Mouse (Mus musculus) heart, postnatal 14 days (tissue): Measurements from ENCODE around the gene Tsga13. TPM values are rescaled to one million over a fixed set of nuclear protein-coding genes. Genes with fewer than 3 reads are reported as not detected.

Experiments used
- DNase-seq, 2 experiments: peaks; one replicate each; pipeline ENCODE4 v3.0.0; 2021 to 2022
- intact Hi-C: fragments of 180-260 bp; cut with DNase I; formaldehyde crosslinking; loops from one replicate; pipeline ENCODE4 v1.15.1; 2025
- long read RNA-seq, 2 experiments: library from polyadenylated mRNA; stranded (forward); transcript quantifications; one replicate each; pipeline ENCODE4 v2.0.0; 2021
- total RNA-seq, 2 experiments: library from RNA; stranded (reverse); gene quantifications; 2 replicates each; pipeline ENCODE4 v1.2.3; 2021

Gene Tsga13
- total RNA-seq: not detected
- long read RNA-seq, experiment 1: 0 reads
- long read RNA-seq, experiment 2: 0 reads

DNA sequence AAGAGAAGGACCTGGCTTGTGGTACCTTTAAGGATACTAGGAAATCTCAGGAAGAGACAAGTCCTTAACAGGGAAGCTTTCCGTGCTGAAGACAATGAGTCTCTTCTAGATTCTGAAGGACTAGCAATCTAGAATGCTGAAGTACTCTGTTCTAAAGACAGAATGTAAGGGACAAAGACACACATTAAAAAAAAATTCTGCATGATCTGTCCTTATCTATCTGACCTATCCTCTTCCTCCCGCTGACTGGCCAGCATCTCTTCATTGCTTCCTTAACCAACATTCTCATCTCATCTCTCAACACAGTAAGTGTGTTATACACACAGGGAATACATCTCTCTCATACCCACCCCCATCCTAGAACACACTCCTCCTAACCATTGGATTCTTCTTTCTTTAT is at the start of gene Tsga13:
Gene Tsga13, minus strand, starts transcription at position 101 of the 400 bp plus-strand sequence.
- DNase-seq: no peak
- intact Hi-C loops: no loop called here

DNA sequence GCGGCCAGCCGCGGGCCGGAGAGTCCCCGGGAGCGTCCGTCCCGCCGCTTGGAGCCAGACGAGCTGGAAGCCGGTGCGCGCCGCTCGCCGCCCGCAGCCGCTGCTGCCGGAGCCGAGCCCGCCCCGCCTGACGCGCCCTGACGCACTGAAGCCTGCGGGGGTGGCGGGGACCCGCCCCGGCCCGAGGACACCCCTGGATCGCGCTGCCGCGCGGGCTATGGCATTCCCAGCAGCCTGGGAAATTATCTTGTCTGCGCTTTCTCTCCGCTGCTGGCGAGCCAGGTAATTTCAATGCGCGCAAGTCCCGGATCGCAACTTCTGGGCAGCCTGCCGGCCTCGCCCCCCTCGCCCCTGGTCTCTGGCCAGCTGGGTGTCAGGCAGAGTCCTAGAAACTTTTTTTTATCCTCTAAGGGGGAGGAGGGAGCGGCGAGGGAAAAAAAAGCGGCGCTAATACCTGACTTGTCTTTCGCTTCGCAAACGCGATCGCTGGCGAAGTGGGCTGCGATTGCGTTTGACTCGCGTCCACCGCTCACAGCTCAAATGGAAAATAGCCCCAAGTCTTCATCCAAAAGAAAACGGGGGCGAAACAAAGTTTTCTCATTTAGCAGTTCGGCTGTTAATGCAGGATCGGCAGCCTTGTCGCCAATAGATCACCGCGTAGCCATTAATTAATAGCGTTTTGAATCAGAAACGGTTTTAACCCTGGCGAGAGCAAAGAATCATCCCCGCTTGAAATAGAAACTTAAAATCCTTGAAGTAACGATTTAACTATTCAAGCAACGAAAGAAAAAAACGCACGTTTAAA is 43.6 kb upstream of the Tsga13 start, which contains the start of gene Klf14:
Gene Klf14, minus strand, starts transcription at position 343 of the 805 bp plus-strand sequence.
- intact Hi-C loops: no loop called here

DNA sequence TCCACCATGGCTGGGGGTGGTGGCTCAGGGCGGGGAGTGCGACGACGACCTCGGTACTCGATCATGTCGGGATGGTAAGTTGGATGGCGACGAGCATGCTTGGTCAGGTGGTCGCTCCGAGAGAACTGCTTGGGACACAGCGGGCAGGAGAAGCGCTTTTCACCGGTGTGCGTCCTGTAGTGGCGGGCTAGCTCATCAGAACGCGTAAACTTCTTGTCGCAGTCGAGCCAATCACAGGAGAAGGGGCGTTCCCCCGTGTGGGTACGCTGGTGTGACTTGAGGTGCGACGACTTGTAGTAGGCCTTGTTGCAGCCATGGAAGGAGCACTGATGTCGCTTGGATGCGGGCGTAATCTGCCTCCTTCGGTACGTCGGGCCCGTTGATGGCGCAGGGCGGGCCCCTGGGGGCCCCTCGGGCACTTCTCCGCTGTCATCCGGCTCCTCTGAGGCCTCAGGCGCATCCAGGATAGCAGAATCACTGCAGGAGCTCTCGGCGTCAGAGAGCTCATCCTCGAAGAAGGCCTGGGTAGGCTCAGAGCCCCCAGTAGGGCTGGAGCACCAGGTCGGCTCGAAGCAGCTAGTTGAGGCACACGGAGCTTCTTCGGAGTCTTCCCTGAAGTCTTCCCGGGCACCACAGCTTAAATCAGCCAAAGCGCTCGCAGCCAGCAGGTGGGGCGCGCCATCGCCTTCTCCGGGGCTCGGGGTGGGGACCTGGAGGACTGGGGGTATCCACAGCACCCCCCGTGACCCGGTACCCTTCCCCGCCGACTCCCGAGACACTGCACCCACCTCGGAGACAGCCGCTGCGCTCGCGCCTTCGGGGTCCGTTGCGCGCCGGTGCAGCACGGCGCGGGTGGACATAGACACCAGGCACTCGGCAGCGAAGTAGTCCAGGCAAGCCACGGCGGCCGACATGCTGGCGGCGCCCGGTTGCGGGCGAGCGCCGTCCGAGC is 42.7 kb upstream of the Tsga13 start:
- peak; percentile 58 to 66 for DNase-seq
- intact Hi-C loops: no loop called here

More for the DNA sequence above, 43.6 kb upstream of the Tsga13 start, which contains the start of gene Klf14:
- DNase-seq: peak; percentile 51 to 66

DNA sequence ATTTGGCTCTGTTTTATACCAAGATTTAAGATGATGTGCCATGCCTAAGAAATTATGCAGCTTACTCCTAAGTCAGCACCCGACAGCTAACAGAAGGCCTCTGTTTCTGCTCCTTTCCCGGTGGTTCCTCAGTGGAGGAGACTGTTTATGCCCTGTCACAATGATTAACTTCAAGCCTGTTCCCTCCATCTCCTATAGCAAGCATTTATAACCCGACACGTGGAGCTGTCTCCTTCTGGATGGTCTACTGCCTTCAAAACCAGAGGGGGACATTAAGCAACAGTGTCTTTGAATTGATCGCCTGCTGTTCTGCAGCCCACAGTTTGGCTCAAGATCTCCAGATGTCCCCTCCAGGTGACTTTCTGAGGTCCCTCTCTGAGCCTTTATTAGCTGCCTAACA is 23.9 kb upstream of the Tsga13 start:
- no peak for DNase-seq
- intact Hi-C loops: no loop called here

DNA sequence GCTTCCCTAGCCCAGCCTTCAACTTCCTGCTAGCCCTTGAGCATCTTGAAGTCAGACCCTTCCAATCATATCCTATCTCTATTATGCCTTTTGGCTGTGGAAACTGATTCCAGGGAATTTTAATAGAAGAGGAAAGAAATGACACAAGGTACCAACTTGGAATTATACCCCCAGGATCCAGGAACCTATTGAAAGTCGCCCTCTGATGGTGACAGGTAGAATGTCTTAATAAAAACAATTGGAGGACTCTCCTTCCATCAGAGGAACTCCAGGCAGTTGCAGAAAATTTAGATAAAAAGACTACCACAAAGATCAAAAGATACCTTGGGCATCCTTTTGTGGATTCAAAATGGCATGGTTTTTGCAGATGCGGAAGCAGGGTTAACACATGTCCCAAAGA is 7.4 kb upstream of the Tsga13 start:
- intact Hi-C loops: loop anchor here (10.0 kb wide), 1 partner anchor 388 kb away; no protein-coding TSS in a partner anchor
- no peak for DNase-seq

DNA sequence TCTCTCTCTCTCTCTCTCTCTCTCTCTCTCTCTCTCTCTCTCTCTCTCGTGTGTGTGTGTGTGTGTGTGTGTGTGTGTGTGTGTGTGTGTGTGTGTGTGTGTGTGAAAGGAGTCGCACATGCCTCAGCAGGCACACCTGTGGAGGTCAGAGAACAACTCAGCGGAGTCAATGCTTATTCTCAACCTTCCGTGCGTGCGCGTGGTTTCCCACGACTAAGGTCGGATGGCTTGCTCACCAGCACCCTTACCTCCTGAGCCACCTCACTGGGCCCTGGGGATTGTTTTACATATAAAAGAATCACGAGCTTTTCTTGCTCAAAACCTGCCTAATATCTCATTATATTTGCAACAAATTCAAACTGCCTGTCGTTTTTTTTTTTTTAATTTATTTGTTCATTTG is 6.5 kb upstream of the Tsga13 start:
- DNase-seq: no peak
- intact Hi-C loops: loop anchor here (10.0 kb wide), 1 partner anchor 387 kb away; no protein-coding TSS in a partner anchor

DNA sequence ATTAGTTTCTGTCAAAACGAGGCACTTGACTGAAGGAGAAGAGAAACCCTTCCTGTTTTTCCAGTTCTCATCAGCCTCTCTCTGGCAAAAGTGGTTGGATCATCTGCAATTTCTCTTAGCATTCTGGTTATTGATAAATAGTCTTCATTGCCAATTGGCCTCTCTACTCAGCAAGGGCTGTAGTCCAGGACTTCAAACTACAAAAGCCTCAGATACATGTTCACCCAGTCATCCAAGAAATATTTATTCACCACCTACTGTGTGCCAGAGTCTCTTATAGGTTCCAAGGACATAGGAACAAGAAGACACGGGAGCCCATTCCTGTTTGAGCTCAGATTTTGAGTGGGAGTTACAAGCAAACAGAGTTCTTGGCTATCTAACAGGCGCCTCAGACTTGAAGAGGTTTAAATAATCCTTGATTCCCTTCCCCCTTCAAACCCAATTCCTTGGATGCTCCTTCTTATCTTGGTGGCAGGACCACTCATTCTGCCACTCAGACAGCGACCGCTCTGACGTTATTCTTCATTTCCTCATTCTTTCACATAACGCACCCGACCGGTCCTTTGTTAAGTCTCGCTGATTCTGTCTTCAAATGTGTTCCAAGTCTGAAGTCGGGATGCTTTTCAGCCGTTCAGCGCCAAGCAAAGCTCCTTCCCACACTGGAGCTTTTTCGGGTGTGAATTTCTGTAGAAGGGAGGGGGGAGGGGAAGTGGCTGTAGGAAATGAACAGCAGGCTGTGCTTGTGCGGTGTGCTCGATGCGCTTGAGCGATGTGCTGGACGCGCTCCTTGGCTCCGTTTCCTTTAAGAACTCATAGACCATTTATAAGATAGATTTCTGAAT is 5.7 kb upstream of the Tsga13 start:
- DNase-seq: peak; percentile 8 to 16

DNA sequence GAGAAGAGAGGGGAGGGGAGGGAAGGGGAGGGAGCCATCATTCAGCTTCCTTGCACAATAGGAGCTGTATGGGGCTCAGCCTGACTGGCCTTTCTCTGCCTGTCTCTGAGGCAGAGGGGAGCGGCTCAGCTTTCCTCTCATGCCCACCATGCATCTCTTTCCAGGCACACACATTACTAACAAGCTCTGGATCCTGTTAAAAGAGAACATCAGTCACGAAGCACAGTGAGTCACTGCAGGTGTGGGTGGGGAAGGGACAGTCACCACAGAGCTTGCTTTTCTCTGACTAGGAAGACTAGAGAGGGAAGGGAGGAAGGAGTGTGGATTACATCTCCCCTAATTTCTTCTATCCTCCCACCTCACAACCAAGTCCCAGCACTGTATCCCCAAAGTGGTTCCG is 7.4 kb downstream of the Tsga13 start:
- intact Hi-C loops: no loop called here
- DNase-seq: no peak

More for the DNA sequence above, 5.7 kb upstream of the Tsga13 start:
- intact Hi-C loops: loop anchor here (10.0 kb wide), 1 partner anchor 386 kb away; no protein-coding TSS in a partner anchor

DNA sequence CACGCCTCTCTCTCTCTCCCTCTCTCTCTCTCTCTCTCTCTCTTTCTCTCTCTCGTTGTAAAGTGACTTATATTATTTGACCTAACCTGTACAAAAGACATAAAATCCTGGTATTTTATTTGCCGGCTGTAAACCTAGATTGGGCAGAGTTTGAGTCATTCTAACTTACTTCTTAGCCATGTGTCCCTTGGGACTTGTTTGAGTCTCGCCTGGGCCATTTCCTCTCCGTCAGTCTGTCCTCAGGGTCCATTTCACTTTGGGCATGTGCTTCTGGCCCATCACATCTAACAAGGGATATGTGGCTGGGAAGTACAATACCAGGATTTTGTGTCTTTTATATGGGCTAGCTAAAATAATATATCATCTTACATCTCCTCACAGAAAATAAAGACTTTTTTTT is 10.5 kb downstream of the Tsga13 start:
- intact Hi-C loops: no loop called here
- DNase-seq: no peak

DNA sequence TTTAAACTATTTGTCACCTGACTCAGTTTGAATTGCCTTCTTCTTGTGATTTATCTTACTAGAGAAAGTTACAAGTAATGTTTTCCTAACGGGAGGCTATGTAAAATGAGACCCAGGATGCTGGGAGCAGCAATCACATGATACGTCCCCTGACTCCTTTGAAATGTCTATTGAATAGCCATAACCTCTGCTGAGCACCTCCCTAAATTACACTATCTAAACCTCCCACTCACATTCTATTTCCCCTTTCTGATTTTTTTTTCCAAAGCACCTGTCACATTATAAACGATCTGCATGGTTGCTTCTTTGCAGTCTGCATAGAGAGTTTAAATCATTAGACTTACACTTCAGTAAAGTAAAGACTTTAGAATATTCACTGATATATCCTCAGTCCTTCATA is 11.3 kb downstream of the Tsga13 start:
- DNase-seq: no peak
- intact Hi-C loops: no loop called here

DNA sequence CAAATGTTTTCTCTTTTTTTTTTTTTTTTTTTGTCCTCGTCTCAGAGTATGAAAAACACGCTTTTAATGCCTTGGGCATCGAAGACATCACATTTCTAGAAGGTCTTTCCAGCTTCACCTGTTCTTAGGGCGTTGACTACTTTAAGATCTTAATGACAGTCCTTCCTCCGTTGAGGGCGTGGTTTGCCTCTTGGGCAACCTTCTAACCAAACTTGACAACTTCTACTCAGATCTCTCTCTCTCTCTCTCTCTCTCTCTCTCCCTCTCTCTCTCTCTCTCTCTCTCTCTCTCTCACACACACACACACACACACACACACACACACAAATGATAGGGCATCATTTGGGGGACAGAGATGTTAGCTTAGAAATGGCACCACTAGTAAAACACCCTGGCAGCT is 17.9 kb downstream of the Tsga13 start:
- no peak for DNase-seq
- intact Hi-C loops: no loop called here

DNA sequence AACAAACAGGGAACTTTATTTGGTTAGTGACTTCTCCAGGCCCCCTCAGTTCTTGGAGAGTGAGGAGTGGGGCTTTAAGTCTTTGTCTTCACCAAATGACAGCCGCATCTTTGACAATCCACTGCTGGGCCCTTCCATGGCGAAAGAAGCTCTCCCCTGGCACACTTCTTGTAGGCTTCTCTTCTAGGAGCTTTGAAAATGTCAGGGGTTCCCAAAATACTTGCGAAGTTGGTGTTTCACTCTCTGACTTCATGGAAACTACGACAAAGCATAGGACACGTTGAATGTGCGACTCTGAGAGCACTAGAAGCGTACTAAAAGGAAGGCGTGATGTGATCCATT is 18.4 kb downstream of the Tsga13 start:
- intact Hi-C loops: no loop called here

DNA sequence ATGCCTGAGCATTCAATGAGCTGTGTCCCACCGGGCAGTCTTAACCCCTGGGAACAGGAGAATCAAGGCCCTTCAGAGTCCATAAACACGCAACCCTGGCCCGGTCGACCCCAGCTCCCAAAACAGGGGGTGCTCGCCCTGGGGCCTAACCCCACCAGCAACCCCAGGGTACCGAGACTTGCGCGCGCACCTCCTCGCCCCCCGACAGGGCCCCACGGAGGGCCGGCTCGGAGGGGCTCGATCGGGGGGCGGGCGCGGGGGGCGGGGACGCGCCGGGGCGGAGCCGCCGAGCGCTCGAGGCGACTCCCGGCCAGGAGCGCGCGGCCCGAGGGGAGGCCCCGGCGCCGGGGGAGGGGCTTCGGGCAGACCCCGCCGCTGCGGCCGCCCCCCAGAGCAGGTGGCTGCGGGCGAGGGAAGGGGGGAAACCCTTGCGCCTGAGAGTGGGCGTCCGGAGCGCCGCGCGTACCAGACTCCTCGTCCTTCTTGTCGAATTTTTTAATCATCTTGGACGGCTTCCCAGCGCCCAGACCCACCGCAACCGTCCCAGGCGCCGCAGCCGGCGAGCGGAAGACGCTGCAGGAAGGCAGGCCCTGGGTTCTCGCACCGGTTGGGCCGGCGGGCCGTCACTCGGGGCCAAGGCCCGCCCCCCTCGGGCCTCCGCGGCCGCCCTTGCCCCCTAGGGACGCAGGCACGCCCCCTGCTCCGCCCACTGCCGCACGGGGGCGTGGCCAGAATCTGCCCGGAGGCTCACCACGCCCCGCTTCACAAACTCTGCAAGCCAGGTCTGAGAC is 19.0 kb downstream of the Tsga13 start, which contains the start of gene Copg2:
Gene Copg2, minus strand, starts transcription at position 600 of the 791 bp plus-strand sequence.
- peak; percentile 99 for DNase-seq
- intact Hi-C loops: no loop called here

More for the DNA sequence above, 18.4 kb downstream of the Tsga13 start:
- DNase-seq: no peak

DNA sequence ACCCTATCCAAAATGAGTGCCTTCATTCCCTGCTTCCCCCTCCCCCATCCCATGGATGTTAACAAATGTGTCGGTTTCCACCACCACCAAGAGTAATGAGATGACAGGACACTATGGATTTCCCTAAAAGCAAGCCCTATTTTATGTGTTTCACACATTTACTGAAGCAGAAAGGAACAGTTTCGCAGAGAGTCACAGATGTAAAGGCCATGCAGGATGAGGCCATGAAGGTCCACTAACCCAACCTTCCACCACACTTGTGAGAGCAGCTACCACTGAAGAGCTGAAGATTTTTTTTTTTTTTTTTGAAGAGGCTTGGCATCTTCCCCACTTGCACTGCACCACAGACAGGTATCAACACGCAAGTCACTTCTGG is 19.6 kb downstream of the Tsga13 start:
- peak in 1 of 2 experiments; percentile 12 for DNase-seq
- intact Hi-C loops: no loop called here

DNA sequence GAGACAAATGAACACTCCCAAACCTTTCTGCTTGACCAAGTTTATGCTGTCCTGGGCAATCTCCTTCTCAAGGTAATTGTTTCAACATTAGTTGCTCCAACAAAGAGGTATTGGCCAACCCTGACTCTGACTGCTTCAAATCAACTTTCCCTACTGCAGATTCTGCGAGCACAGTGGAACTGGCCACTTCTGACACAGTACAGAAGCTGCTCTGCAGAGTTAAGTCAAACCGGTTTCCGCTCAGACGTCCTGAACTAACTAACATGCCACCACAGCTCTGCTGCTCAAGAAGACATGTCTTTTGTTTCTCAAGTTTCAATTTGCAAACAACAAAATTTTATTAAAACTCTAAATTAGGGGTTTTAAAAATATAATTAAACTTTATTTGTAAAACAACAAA is 22.3 kb downstream of the Tsga13 start:
- intact Hi-C loops: no loop called here
- DNase-seq: no peak

DNA sequence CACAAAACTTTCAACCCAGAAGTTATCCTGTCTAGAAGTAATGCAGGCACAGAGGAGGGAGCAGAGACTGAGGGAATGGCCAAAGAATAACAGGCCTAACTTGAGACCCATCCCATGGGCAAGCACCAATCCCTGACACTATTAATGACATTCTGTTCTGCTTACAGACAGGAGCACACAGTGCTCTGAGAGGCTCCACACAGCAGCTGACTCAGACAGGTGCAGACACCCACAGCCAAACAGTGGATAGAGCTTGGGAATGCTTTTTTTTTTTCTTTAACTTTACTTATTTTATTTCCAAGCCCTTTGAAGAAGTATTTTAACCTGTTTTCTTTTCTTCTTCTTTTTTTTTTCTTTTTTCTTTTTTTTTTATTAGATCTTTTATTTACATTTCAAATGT is 23.6 kb downstream of the Tsga13 start:
- intact Hi-C loops: no loop called here
- no peak for DNase-seq

DNA sequence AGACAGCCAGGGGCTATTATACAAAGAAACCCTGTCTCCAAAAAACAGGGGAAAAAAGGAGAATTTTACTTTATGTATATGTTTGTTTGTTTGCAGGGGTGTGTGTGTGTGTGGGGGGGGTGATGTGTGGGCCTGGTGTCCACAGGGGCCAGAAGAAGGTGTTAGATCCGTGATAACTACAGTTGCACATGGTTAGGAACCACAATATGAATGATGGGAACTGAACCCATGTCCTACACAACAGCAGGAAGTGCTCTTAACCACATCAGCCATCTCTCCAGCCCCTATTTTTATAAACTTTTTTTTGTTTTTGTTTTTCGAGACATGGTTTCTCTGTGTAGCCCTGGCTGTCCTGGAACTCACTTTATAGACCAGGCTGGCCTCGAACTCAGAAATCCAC is 30.5 kb downstream of the Tsga13 start:
- intact Hi-C loops: no loop called here
- no peak for DNase-seq

DNA sequence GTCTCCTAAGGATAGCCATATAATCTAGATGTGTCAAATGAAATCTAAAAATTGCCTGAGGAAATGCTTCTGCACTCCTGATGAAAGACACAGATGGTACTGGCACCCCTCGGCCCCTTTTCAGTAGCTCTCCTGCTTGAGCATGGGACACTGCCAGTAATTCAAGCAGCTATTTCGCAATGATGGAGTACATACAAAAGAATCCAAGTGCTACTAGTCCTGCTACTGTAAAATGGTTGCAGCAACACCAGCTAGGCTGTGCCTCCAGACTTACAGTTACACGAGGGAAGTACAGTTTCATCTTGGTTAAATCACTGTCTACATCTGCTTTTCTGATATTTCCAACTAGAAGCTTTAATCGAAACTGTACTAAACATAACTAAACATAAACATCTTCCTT is 31.9 kb downstream of the Tsga13 start:
- no peak for DNase-seq
- intact Hi-C loops: no loop called here

DNA sequence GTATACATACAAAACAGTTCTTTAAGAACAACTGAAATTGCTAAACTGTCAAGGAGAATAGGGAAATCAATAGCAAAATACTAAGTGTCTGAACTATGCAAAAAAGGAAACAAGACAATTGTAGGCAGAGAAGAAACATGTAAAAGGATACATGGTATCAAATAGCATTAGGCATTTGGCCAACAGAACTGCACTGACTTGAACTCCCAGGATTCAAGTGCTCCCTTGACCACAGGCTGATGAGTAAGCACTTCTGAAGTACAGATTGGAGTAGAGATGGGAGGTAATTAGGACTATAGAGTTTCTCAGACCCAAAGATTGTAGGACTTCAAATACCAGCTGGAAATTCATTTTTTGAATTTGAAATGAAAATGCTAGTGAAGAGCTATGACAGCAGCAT is 38.7 kb downstream of the Tsga13 start:
- intact Hi-C loops: no loop called here
- DNase-seq: no peak
